Mouse (Mus musculus) MN1 (cell line): ENCODE data around the gene Shmt2.
A peak's percentile ranks its signal among the peaks of the same experiment; 100 is the strongest.

ENCODE experiments used
- DNase-seq: peaks from one replicate; pipeline ENCODE4 v3.0.0-alpha.2; 2016; ENCODE audit warnings: low spot score

Shmt2 gene

GRCm38 (mm10) chr10:127522088-127522581, at the start of gene Shmt2:
TSS of gene Shmt2 (minus strand) at chr10:127522444.
- DNase-seq = peak; percentile 93

DNA sequence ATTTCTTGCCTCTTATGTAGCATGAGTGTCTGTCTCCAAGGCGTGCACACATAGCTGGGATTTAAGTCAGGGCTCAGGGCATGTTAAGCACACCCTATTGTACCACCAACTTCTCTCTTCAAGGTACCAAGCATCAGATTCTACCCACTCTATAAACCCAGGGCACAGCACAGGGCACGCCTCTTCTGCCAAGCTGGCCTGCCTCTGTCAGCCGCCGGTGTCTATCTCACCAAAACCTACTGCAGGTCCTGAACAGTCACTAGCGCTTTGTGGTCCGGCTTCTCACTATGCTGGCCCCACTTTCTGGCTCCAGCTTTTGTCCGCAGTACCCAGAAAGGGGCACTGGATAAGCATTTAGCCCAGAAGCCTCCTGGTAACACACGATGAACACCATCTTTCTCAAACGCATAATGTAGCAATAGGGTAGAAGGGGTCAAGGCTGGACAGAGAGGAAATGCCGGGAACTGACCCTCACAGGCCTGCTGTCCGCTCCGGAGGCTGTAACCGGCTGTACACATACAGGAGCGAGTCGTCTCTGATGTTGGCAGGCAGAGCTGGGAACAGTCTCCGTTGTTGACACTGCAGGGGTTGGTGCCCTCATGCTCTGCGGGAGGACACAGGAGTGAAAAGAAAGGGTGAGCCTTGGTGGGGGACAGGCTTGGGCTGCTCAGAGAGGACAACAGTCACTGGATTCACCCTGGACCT, 48.8 kb upstream of the Shmt2 start:
- no peak for DNase-seq

GRCm38 (mm10) chr10:127570384-127570783, 48.1 kb upstream of the Shmt2 start:
- DNase-seq = no peak

DNA sequence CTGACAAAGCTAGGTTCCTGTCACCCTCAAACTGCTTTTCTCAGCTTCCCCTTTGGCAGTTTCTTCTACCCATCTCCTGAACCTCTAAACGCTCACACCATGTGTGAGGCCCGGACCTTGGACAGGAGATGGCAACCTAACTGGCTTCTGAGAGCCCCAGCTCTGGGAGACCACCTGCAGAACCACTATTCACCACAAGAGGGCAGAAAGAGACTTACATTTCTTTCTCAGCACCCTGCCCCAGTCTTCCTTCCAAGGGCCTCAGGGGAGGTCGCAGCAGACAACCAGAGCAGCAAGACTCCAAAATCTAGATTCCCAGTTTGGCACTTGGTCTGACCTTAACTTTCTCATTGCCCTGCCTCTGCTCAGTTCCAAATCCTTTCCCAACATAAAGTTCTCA, 47.2 kb upstream of the Shmt2 start:
- DNase-seq = peak; percentile 75

- no peak for DNase-seq
Observed at GRCm38 (mm10) chr10:127566553-127567326, 44.5 kb upstream of the Shmt2 start.

GRCm38 (mm10) chr10:127564301-127564700, 42.1 kb upstream of the Shmt2 start:
- peak; percentile 13 for DNase-seq

DNA sequence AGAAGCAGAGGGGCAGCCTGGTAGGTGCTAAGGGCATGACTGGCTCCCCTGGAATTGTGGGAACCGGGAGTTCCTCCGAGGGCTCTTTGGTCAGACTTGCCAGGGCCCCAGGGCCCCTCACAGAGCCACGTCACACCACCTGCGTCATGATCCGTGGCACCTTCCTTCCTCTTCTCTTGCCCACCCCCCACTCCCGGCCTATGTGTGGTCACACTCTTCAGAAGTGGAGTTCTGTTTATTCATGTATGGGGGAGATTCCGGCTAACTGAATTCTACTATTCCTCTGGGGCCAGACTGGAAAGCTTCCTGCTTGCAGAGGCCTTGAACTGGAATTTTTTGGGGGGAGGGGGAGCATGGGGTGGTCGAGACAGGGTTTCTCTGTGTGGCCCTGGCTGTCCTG, 41.6 kb upstream of the Shmt2 start:
- DNase-seq = no peak

DNA sequence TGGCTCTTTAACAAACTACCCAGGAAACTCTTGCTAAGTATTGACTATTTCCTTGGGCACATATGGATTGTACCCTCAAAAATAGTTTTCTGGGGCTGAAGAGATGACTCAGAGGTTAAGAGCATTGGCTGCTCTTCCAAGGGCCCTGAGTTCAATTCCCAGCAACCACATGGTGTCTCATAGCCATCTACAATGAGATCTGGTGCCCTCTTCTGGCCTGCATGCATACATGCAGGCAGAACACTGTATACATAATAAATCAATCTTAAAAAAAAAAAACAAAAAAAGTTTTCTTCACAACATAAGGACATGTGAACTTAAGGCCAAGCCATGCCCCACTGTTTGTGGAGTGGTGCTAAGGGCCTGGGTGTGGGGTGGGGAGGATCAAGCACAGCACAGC, 38.9 kb upstream of the Shmt2 start:
- DNase-seq = no peak

DNA sequence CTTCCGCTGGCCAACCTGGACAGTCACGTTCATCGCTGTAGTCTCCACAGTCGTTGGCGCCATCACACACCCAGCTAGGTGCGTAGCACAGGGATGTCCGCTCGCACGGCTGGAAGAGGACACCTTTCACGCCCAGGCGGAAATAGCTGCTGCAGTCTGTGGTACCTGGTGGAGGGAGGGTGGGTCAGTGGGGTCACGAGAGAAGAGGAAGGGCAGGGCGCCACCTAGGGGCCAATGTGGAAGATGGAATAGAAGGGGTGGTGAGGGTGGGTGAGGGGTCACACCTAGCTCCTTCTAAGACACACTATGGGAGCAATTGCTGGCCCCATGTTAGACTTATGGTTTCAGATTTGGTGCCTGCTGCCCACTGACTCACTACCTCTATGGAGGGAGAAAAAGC, 35.2 kb upstream of the Shmt2 start:
- DNase-seq = no peak

- DNase-seq = peak; percentile 18
Observed at GRCm38 (mm10) chr10:127555703-127556102, 33.5 kb upstream of the Shmt2 start.

GRCm38 (mm10) chr10:127549892-127550291, 27.6 kb upstream of the Shmt2 start:
- DNase-seq = no peak

DNA sequence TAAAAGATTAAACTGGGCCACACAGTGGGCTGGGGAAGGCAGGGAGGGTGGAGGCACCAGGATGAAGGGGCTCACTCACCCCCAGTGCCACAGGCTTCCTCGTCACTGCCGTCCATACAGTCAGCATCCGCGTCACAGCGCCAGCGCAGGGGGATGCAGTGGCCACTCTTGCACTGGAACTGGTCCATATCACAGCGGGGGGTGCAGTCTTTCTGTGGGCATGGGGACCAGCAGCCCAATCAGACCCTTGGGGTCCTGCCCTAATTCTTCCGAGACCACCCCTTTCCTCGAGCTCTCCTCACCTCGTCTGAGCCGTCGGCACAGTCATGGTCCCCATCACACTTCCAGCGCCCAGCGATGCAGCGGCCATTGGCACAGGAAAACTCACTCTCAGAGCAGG, 26.0 kb upstream of the Shmt2 start:
- DNase-seq = no peak

DNA sequence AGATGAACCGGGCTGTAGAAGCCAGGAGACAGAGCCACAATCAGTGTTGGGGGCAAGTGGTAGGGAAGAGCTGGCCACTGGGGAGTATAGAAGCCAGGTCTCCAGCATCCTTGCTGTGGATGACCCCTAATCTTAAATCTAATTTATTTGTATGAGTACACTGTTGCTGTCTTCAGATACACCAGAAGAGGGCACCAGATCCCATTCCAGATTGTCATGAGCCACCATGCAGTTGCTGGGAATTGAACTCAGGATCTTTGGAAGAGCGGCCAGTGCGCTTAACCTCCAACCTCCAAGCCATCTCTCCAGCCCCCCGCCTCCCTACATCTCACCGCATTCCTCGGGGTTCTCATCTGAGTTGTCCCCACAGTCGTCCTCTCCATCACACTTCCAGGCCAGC, 24.3 kb upstream of the Shmt2 start:
- no peak for DNase-seq

- no peak for DNase-seq
Observed at GRCm38 (mm10) chr10:127544375-127544774, 22.1 kb upstream of the Shmt2 start.

GRCm38 (mm10) chr10:127543916-127544315, 21.7 kb upstream of the Shmt2 start:
- DNase-seq = no peak

- DNase-seq = no peak
Observed at GRCm38 (mm10) chr10:127542720-127543119, 20.5 kb upstream of the Shmt2 start.

- no peak for DNase-seq
Observed at GRCm38 (mm10) chr10:127542084-127542483, 19.8 kb upstream of the Shmt2 start.

DNA sequence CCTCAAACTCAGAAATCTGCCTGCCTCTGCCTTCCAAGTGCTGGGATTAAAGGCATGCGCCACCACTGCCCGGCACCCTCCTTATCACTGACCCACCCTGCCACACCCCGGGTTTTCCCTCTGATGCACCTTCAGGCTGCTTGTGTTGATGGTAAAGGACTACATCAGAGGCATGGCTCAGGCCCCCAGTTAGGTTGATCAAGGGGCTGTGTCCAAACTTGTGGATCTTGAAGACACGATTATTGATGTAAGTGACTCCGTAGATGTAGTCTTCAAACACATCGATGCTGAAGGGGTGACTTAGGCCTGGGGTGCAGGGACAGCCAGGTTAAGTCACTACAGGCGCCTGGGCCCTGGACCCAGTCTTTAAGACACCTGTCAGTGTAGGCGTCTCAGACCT, 19.3 kb upstream of the Shmt2 start:
- DNase-seq = no peak

DNA sequence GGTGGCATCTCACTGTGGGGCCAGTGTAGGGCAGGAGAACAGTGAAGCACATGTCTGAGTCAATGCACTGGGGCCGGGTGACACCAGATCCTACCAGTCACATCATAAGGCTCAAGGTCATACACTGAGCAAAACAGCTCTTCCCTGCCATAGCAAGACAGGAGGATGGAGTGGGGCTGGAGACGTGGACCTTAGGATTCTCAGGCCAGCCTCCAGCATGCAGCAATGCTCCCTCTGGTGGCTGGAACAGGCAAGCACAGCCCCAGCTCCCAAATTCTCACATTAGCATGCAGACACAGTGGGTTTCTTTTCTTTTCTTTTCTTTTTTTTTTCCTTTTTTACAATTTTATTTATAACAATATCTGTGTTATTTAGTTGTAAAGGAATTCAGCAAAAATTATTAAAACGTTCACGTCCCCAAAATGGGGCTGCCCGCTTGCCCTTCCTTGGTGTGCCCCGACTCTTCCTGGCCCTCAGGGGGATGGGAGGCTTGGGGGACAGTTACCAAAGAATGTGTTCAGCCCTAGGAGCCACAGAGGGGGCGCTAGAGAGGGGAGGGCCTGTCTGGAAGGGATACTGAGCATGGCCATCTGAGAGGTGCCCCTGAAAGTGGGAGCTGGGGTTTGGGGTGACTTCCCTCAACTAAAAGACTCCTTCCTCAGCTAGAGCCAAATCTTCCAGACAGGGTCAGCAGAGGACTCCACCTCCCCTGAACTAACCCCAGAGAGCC, 15.8 kb upstream of the Shmt2 start:
- peak; percentile 78 for DNase-seq

GRCm38 (mm10) chr10:127536586-127537314, 14.5 kb upstream of the Shmt2 start:
- DNase-seq = peak; percentile 52

- DNase-seq = no peak
Observed at GRCm38 (mm10) chr10:127534929-127535384, 12.7 kb upstream of the Shmt2 start.
